Mouse (Mus musculus) G1E (cell line): ENCODE data around the gene Wnt6. TPM values are rescaled to one million over a fixed set of nuclear protein-coding genes. Genes with fewer than 3 reads are reported as not detected.

Experiments used
- ATAC-seq: 2 replicates; pipeline ENCODE4 v1.8.0; 2016; ENCODE audit warnings: mild to moderate bottlenecking; ENCODE audit not compliant: insufficient number of reproducible peaks, poor library complexity, low FRiP score, severe bottlenecking; ENCODE audit errors: extremely low read depth
- DNase-seq: peaks from one replicate; pipeline ENCODE4 v3.0.0; 2012; ENCODE audit warnings: low spot score
- H3K27me3 ChIP-seq: 2 replicates; pipeline ENCODE4 v1.6.1; 2012; ENCODE audit warnings: mild to moderate bottlenecking, low read length, inconsistent platforms; ENCODE audit not compliant: insufficient read depth
- H3K36me3 ChIP-seq: replicated peaks from 2 replicates; pipeline ENCODE3; 2012; ENCODE audit warnings: mild to moderate bottlenecking, inconsistent platforms
- H3K4me1 ChIP-seq: 2 replicates; pipeline ENCODE4 v1.6.1; 2012; ENCODE audit warnings: low read depth, low read length, inconsistent platforms, mixed read lengths; ENCODE audit not compliant: insufficient read depth
- H3K4me3 ChIP-seq: 2 replicates; pipeline ENCODE4 v1.5.1; 2012; ENCODE audit warnings: low read depth, mild to moderate bottlenecking, inconsistent platforms, low read length, moderate library complexity, mixed read lengths
- H3K9me3 ChIP-seq: replicated peaks from 2 replicates; pipeline ENCODE4 v1.6.1; 2012; ENCODE audit warnings: inconsistent platforms
- CTCF ChIP-seq: IDR thresholded peaks from 2 replicates; pipeline ENCODE4 v1.5.1; 2012; ENCODE audit warnings: low read depth, low read length, inconsistent platforms, mixed read lengths
- GATA1 ChIP-seq: IDR thresholded peaks from 2 replicates; pipeline ENCODE4 v1.6.1; 2012; ENCODE audit warnings: borderline replicate concordance, low read length, inconsistent platforms, mixed read lengths
- GATA2 ChIP-seq: IDR thresholded peaks from 2 replicates; pipeline ENCODE4 v1.6.1; 2012; ENCODE audit warnings: low read depth, low read length, inconsistent platforms, borderline replicate concordance
- POLR2AphosphoS5 ChIP-seq: IDR thresholded peaks from 2 replicates; pipeline ENCODE4 v1.6.1; 2012; ENCODE audit warnings: low read depth, low read length, inconsistent platforms; ENCODE audit not compliant: insufficient replicate concordance
- TAL1 ChIP-seq: conservative IDR thresholded peaks from 2 replicates; pipeline ENCODE4 v1.6.1; 2012; ENCODE audit warnings: low read depth, low read length, inconsistent platforms, mixed read lengths
- polyA plus RNA-seq: library from polyadenylated mRNA; stranded (reverse); fragments of >175 nt; gene quantifications from 2 replicates; pipeline ENCODE4 v1.2.3, GENCODE M21; 2012
- total RNA-seq, 2 experiments: library from RNA; stranded (forward) in 1 of 2; stranded (reverse) in 1 of 2; fragments of 200-1000 nt in 1 of 2; fragments of >200 nt in 1 of 2; fragmentation: Nextera tagmentation in 1 of 2; gene quantifications; 2 replicates each; pipeline ENCODE4 v1.2.3; 2014 to 2017

Wnt6 gene
- total and polyA plus RNA-seq, 3 experiments: not detected

- Histone ChIP-seq H3K4me1 (no peaks in the 10 kb centered on the region), H3K27me3 (no peaks in the 10 kb centered on the region; the same call in 1 of the 2 replicates), H3K4me3 (no peak overlapping the region), H3K36me3 (no peaks in the 10 kb centered on the region), H3K9me3 (no peaks in the 10 kb centered on the region)
- ATAC-seq (no peak), DNase-seq (no peak)
- TF ChIP-seq CTCF: no peak
- TF ChIP-seq TAL1: no peak
- TF ChIP-seq GATA2: no peak
- no peak for TF ChIP-seq POLR2AphosphoS5
- no peak for TF ChIP-seq GATA1
Measured at GRCm38 (mm10) chr1:74753266-74753974, 18.3 kb upstream of the Wnt6 start.

- DNase-seq (no peak), ATAC-seq (no peak)
Measured at GRCm38 (mm10) chr1:74754175-74754785, 17.4 kb upstream of the Wnt6 start.

GRCm38 (mm10) chr1:74759773-74760172 lies 11.9 kb upstream of the Wnt6 start:
- no peak for DNase-seq
- peaks cover 4% of the 10 kb centered on the region; the same call in 1 of the 2 replicates for H3K27me3 ChIP-seq
- ATAC-seq: no peak
- TF ChIP-seq POLR2AphosphoS5: no peak
- TF ChIP-seq CTCF: no peak
- no peak for TF ChIP-seq GATA1
- TF ChIP-seq GATA2: no peak
- TF ChIP-seq TAL1: no peak
- H3K36me3 ChIP-seq: no peaks in the 10 kb centered on the region
- no peaks in the 10 kb centered on the region for H3K9me3 ChIP-seq
- no peak overlapping the region for H3K4me3 ChIP-seq
- no peaks in the 10 kb centered on the region for H3K4me1 ChIP-seq

More at GRCm38 (mm10) chr1:74754175-74754785, 17.4 kb upstream of the Wnt6 start:
- H3K27me3 ChIP-seq: no peaks in the 10 kb centered on the region
- no peak overlapping the region for H3K4me3 ChIP-seq
- no peaks in the 10 kb centered on the region for H3K36me3 ChIP-seq
- TF ChIP-seq TAL1: no peak
- TF ChIP-seq POLR2AphosphoS5: no peak
- TF ChIP-seq GATA2: no peak
- TF ChIP-seq GATA1: no peak
- TF ChIP-seq CTCF: no peak
- H3K4me1 ChIP-seq: no peaks in the 10 kb centered on the region
- H3K9me3 ChIP-seq: no peaks in the 10 kb centered on the region

GRCm38 (mm10) chr1:74763081-74763480 lies 8.6 kb upstream of the Wnt6 start:
- H3K9me3 ChIP-seq: no peaks in the 10 kb centered on the region
- H3K4me1 ChIP-seq: no peaks in the 10 kb centered on the region
- ATAC-seq (no peak), DNase-seq (no peak)
- H3K27me3 ChIP-seq: peaks cover 4% of the 10 kb centered on the region; the same call in 1 of the 2 replicates
- H3K36me3 ChIP-seq: no peaks in the 10 kb centered on the region
- no peak overlapping the region for H3K4me3 ChIP-seq
- TF ChIP-seq GATA1 (no peak), CTCF (peak; percentile 10; the same call in 1 of the 2 replicates)

- Histone ChIP-seq H3K4me1 (peaks cover 10% of the 10 kb centered on the region), H3K27me3 (peaks cover 44% of the 10 kb centered on the region), H3K36me3 (no peaks in the 10 kb centered on the region), H3K9me3 (0 out of 2 replicates have a peak, but pooled peaks cover 2% of the 10 kb centered on the region), H3K4me3 (no peak overlapping the region)
- no peak for TF ChIP-seq GATA2
- TF ChIP-seq GATA1: no peak
- no peak for TF ChIP-seq POLR2AphosphoS5
- no peak for TF ChIP-seq CTCF
- no peak for TF ChIP-seq TAL1
- DNase-seq (no peak), ATAC-seq (no peak)
Measured at GRCm38 (mm10) chr1:74770727-74771466, 795 bp upstream of the Wnt6 start.

- Histone ChIP-seq H3K27me3 (peaks cover 45% of the 10 kb centered on the region), H3K36me3 (no peaks in the 10 kb centered on the region), H3K4me3 (no peak overlapping the region), H3K4me1 (peaks cover 10% of the 10 kb centered on the region), H3K9me3 (0 out of 2 replicates have a peak, but pooled peaks cover 2% of the 10 kb centered on the region)
- ATAC-seq (no peak), DNase-seq (no peak)
- TF ChIP-seq GATA1: no peak
Measured at GRCm38 (mm10) chr1:74771467-74771844, 236 bp upstream of the Wnt6 start.

- 0 out of 2 replicates have a peak, but pooled peaks cover 2% of the 10 kb centered on the region for H3K9me3 ChIP-seq
- no peak for TF ChIP-seq GATA1
- TF ChIP-seq POLR2AphosphoS5: no peak
- no peak for TF ChIP-seq GATA2
- TF ChIP-seq CTCF: no peak
- no peak for TF ChIP-seq TAL1
- peaks cover 45% of the 10 kb centered on the region for H3K27me3 ChIP-seq
- H3K4me3 ChIP-seq: no peak overlapping the region
- no peaks in the 10 kb centered on the region for H3K36me3 ChIP-seq
- ATAC-seq (no peak), DNase-seq (no peak)
- H3K4me1 ChIP-seq: peaks cover 10% of the 10 kb centered on the region
Measured at GRCm38 (mm10) chr1:74771931-74772620, 384 bp downstream of the Wnt6 start.
